Mouse (Mus musculus): ENCODE measurements around the gene Prr19.
"Not testable (repeated sequence)": the region's sequence is repeated elsewhere in the genome, so short reads cannot be mapped to it uniquely, and the experiment has no call there.

The Prr19 gene

DNA sequence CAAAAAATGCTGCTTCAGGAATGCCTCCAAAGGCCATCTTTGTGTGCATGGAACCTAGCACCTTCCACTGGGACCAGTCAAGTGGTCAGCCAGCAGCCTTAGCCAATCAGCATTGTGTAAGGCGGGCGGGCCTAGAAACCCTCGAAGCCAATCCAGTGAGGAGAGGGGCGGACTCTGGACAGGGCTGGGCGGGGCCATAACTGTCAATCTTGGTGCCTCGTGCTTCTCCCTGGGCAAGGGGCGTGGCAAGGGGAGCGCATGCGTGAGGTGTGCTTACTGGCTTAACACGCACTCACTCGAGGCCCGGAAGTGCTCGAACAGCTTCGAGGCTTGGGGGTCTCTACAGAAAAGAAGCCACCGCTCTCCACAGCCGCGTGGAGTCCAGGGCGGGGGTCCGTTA is at the start of gene Prr19:
Gene Prr19, plus strand, starts transcription at position 349 of the 400 bp plus-strand sequence.
- no peak for ATAC-seq (ENCODE audit: low TSS enrichment)

DNA sequence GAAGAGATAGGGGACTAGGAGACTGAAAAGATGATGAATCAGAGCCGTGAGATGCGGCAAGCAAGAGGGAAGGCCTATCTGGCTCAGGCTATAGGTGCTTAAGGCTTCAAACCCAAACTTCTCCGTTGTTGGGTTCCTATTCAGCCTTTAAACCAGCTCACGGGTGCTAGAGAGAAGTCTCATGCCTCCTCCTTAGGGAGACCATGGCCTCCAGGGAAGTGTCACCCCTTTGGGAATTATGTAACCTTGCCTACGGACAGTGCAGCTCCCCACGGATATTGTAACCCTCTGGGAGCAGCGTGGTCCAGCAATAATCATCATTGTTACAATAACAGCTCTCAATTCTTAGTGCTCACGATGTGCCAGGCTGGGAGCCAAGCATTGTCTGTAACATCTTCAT is 49.4 kb upstream of the Prr19 start:
- ATAC-seq (ENCODE audit: low TSS enrichment): no peak

DNA sequence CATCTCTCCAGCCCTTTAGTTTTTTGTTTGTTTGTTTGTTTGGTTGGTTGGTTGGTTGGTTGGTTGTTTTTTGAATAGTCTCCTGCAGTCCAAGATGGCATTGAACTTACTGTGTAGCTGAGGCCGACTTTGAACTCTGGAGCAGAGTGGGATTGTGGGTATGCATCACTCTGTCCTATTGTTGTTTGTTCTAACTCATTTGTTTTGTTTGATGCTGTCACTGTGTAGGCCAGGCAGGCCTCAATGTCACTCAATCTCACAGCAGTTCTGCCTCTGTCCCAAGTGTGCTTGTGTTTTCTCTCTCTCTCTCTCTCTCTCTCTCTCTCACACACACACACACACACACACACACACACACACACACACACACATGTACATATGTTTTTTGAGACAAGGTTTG is 39.3 kb upstream of the Prr19 start:
- ATAC-seq (ENCODE audit: low TSS enrichment): no peak

DNA sequence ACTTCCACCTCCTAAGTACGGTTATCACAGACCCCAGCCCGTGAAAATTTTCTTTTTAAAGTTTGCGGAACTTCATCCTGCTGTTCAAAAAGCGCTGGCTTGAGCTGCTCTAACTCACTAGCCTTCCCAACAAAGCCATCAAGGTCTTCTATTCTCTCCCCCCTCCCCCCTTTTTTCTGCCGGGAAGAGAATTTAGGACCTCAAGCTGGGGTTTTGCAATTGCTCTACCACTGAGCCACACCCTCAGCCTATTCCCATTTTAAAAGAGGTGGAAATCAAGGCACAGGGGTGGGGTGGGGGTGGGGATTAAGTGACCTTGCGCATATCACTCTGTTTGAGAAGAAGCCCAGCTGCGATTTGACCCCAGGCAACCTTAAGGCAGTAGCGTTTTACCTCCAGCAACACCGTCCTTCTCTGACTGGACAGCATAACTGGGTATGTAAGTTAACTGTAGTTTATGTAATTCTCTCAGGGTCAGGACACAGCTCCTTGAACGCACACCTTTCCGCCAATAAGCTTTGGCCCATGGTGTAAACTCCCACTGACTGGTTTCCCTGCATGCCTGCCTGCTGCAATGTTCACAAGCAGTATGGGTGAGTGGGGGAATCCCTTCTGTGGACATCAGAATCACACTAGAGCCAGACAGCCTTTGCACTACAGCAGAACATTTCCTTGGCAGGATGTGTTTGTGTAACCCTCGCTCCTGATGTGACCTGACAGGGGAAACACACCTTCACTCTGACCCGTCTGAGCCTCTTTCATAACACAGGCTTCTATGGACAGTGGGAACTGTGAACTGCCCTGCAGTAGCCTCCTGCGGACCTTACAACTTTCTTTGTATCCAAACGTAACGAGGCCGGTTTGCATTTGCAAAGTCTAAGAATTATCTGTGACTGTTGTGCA is 37.0 kb upstream of the Prr19 start:
- ATAC-seq (ENCODE audit: low TSS enrichment): no peak

DNA sequence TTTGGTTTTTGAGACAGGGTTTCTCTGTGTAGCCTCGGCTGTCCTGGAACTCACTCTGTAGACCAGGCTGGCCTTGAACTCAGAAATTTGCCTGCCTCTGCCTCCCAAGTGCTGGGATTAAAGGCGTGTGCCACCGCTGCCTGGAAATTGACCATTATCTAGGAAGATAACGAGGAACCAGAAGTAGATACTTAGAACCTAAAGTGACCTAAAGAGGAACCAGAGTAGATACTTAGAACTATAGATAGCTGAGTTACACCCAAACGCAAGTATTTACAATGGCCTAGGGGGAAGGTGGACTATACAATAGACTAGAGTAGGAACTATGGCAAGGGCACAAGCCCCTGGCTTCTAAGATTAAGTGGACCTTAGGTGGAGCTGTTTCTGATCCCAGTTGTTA is 35.5 kb upstream of the Prr19 start:
- not testable (repeated sequence) for ATAC-seq (ENCODE audit: low TSS enrichment)

DNA sequence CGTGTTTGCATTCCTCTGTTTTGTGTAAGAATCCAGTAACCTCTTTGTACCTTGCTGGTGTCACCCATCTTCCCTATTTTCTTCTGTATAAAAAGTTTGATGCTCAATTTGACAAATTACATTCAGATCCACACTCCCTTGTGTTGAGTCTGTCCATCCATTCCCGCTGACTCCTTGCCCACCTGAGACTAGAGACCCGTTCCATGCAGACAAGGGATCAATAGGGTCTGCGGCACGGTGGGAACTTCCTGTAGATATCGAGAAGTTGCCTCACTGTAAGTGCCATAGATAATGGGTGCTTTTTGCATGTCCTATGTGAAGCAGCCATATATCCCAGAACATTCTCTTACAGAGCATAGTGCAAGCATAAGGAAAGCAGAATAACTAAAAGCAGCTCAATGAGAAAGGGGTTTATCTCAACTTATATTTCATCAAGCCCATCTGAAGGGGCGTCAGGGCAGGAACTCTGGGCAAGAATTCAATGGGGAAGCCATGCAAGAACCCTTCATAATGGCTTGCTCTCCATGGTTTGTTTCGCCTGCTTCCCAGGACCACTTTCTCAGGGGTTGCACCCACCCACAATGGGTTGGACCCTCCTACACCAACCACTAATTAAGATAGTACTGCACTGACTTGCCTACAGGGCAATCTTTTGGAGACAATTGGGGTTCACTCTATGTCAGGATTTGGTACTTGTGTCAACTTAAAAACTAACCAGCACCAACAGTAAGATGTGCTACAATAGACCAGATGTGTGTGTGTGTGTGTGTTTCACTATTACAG is 34.8 kb upstream of the Prr19 start:
- no peak for ATAC-seq (ENCODE audit: low TSS enrichment)

DNA sequence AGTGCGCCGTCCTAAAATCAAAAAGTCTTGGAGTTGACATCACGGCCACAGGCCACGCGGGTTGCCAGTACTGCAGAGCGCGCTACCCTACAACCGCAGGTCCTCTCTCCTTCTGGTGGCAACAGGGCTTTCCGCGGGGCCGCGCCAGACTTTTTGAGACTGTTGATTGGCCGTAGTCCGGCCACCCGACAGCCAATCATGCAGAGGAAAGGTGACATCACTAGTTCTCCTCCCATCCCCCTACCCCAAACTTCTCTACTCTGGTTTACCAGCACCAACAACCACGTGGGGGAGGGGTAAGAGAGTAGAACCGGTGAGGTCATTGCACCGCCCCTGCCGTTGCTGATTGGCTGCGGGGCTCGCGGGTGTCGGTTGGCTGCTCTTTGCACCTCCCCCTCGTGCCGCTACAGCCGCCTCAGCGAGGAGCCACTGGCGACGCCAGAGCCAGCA is 33.9 kb upstream of the Prr19 start, which contains the start of gene Cic:
Gene Cic, plus strand, starts transcription at position 404 of the 450 bp plus-strand sequence.
- ATAC-seq (ENCODE audit: low TSS enrichment): peak; percentile 70

DNA sequence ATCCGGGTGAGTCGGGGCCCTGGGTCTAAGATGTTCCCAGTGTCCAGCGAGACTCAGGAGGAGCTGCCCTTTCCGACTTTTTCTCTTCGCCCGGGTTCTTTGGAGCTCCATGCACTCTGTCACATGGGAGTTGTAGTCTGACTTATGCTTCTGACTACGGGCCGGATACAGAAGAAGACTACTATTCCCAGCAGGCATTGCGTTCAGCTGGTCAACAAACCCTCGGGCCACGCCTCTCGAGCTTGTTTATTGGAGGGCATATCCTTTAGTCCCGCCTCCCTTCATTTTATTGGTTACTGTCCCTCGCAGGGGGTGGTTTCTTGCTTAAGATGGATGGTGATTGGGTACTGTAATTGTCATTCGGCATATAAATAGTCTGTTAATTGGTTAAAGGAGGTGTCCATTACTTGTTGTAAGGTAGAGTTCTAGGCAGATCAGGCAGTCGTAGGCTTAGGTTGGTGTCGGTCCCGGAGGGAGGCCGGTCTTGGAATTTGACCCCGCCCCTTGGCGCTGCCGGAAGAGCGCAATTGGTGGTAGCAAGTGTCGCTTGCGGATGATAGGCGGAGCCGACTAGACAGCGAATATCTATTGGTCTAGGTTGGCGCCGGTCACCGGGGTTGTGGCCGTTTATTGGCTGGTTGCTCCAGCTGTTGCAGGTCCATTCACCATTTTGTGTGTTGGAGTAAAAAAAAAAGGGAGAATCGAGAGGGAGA is 33.3 kb upstream of the Prr19 start:
- peak; percentile 83 for ATAC-seq (ENCODE audit: low TSS enrichment)

DNA sequence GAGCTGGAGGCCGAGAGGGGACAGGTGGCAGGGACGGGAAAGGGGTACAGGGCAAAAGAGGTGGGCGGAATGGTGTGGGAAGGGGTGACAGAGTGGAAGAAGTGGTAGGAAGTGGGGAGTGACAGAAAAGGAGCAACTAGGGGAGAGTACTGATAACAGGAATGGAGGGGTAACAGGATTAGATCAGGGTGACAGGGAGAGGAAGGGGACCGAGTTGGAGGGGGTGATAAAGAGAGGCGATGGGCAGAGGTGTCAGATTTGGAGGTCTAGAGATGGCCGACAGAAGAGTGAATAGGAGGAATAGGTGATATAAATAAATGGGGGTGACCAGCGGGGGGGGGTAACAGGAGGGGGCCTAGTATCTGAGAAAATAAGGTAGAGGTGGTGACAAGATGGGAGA is 32.6 kb upstream of the Prr19 start:
- no peak for ATAC-seq (ENCODE audit: low TSS enrichment)

DNA sequence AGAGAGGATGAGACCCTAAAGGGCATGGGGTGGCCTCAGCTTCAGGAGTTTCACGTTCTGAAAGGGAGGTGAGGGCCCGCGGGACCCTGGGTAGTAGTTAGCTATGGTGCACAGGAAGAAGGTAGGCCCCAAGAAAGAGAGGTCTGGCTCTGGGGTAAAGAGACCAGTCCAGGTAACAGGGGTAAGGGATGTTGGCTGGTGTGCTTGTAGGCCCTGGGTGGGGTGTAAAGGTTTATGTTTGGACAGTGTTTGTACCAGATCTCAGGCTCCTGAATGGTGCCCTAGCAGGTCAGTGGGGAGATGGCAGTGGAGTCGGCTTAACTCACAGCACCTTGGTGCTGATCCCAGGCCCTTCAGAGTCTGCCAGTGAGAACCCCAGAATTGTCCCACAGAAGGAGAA is 32.2 kb upstream of the Prr19 start:
- no peak for ATAC-seq (ENCODE audit: low TSS enrichment)

DNA sequence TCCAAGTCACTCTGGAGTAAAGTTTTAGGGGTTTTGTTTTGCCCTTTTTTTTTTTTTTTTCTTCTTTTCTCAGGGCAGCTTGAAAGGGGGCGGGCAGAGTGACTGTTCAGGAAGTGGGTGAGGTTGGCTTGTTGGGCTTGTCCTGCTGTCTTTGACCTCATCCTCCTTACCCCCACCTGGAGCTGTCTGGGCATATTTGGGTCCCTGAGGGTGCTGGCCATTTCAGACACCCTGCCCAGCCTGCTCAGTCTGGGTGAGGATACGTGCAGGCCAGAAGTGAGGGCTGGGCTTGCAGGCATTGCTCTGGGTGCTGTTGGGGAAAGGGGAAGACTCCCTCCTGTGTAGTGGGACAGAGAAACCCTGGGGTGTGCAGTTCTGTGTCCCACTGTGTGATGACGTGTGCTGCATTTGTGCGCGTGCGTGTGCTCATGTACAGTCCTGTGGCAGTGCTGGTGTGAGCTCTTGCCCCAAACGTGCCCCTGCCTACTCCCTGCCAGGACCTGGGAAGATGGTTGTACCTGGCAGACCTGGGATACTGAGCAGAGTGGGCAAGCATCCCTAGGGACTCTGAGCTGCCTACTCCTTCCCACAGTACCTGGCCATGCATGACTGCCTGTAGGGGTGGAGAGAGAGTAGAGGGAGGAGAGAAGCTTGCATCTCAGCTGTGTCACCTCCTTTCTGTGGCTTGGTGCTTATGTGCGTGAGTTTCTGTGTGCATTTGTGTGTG is 31.5 kb upstream of the Prr19 start:
- ATAC-seq (ENCODE audit: low TSS enrichment): no peak

DNA sequence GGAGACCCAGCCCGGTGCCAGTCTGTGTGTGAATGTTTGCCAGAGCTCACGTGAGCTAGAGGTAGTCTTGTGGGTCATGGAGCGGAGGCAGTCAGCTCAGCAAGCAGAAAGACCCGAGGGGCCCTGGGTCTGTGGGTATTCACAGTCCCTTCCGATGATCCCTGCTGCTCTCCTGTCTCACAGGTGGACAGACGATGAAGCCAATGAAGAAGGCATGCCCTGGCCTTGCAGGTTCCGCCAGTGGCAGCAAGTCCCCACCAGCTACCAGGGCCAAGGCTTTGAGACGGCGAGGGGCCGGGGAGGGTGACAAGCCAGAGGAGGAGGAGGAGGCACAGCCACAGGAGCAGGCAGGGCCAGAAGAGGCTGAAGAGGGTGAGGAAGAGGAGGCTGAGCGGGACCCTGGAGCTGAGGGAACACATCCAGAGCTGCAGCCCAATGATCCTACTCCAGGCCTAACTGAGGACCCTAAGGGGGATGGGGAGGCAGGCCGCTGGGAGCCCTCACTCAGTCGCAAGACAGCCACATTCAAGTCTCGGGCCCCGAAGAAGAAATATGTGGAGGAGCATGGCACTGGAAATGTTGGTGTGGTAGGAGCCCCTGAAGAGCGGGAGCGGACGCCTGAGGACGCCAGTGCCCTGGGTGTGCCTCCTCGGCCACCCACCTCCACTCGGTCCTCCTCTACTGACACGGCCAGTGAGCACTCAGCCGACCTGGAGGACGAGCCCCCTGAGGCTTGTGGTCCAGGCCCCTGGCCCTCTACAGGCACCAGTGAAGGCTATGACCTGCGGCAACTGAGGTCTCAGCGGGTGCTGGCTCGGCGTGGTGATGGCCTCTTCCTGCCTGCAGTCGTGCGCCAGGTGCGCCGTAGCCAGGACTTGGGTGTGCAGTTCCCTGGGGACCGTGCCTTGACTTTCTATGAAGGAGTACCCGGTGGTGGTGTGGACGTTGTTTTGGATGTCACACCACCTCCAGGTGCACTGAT is 30.3 kb upstream of the Prr19 start:
- no peak for ATAC-seq (ENCODE audit: low TSS enrichment)

DNA sequence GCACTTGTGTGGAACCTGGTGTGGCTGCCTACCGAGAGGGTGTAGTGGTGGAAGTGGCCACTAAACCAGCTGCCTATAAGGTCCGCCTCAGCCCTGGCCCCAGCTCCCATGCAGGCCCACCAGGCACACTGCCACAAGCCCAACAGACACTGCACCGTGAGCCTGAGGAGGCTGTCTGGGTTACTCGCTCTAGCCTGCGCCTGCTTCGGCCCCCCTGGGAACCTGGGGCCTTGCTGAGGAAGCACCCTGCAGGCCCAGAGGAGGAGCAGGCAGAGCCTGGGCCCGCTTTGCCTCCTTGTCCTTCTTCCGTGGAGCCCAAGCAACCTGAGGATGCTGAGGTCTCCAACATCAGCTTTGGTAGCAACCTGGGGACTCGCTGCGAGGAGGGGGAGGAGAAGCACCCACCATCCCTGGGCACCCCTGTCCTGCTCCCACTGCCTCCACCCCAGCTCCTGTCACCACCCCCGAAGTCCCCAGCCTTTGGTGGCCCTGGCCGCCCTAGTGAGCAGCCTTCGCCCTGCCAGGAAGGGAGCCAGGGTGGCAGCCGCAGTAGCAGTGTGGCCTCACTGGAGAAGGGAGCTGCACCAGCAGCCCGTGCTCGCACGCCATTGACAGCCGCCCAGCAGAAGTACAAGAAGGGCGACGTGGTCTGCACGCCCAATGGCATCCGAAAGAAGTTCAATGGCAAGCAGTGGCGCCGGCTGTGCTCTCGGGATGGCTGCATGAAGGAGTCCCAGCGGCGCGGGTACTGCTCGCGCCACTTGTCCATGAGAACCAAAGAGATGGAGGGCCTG is 29.4 kb upstream of the Prr19 start:
- no peak for ATAC-seq (ENCODE audit: low TSS enrichment)

DNA sequence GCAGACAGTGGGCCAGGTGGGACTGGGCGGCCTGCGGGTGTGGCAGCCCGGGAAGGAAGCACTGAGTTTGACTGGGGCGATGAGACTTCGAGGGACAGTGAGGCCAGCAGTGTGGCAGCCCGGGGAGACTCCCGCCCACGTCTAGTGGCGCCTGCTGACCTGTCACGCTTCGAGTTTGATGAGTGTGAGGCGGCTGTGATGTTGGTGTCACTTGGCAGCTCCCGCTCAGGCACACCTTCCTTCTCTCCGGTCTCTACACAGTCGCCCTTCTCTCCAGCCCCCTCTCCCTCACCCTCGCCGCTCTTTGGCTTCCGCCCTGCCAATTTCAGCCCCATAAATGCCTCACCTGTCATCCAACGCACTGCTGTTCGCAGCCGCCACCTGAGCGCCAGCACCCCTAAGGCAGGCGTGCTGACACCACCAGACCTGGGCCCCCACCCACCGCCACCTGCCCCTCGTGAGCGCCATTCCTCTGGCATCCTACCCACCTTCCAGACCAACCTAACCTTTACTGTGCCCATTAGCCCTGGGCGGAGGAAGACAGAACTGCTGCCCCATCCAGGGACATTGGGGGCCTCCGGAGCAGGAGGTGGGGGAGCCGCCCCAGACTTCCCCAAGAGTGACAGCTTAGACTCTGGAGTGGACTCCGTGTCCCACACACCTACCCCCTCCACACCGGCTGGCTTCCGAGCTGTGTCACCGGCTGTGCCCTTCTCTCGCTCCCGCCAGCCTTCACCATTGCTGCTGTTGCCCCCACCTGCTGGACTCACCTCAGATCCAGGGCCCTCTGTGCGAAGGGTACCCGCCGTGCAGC is 28.6 kb upstream of the Prr19 start:
- ATAC-seq (ENCODE audit: low TSS enrichment): no peak

DNA sequence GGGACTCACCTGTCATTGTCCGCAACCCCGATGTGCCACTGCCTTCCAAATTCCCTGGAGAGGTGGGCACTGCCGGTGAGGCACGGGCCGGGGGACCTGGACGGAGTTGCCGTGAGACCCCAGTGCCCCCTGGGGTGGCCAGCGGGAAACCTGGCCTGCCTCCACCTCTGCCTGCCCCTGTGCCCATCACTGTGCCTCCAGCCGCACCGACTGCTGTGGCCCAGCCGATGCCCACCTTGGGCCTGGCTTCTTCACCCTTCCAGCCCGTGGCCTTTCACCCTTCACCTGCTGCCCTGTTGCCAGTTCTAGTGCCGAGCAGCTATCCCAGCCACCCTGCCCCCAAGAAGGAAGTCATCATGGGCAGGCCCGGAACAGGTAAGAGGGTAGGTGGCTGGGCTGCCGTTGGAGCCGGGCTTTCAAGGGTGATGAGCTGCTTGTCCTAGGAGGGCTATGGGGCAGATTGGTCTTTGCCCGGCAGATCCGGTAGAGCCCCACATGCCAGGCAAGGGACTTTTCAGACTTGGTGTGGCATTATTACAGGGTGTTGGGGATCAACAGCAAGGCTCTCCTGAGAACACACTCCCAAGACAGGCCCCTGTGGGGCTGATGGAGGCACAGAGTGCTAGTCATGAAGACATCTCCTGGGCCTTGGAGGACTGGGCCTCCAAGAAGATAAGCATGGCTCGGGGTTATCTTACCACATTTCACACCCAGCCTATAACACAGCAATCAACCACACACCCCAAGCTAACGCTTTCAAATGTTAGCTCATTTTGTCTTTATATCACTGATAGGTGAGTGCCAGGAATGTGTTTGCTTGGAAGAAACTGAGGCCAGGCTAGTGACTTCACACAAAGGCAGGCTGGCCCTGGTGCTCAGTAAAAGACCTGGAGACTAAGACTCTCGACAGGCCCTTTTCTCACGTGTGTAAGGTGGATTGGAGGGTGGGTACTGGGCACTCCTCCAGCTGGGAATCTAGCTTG is 27.7 kb upstream of the Prr19 start:
- no peak for ATAC-seq (ENCODE audit: low TSS enrichment)

DNA sequence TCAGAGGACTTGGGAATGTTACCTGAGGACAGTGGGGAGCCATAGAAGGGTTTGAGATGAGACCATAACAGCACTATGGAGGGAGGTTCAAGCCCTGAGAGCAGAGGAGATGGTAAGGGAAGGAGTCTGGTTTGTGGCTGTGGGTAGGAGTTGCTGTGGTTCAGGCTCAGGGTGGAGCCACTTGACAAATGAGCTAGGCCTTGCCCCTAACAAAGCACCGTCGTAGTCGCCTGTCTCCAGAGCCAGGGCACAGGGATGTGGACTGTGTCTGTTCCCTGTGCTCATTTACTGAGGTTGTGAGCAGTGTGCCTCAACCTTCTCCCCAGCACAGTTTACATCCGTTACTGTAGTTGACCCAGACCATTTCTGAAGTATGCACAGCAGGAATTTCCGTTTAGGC is 26.6 kb upstream of the Prr19 start:
- ATAC-seq (ENCODE audit: low TSS enrichment): no peak

DNA sequence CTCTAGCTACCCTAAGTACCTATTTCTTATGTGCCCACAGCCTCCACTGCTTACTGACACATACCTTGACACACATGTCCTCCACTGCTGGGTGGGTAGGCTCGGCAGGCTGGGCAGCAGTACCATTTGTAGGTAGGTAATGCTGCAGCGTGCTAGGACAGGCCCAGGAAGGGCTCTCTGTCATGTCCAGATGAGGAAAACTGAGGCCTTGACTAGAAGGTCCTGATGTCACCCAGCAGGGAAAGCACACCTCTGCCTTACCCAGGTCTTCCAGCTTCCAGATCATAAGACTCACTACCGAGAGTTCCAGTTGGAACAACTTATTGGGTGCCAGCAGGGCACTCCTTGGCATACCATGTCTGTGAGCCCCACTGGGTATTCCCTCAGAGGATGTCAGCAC is 26.2 kb upstream of the Prr19 start:
- no peak for ATAC-seq (ENCODE audit: low TSS enrichment)

Measured in frontal cortex, adult (tissue).